Mouse (Mus musculus) adrenal gland, adult 8-10 months (tissue): ENCODE data around the gene Ankmy2. TPM values are rescaled to one million over a fixed set of nuclear protein-coding genes. Genes with fewer than 3 reads are reported as not detected.

Experiments
- total RNA-seq, 4 experiments: library from RNA; stranded (reverse); gene quantifications; 2 replicates each; pipeline ENCODE4 v1.2.4; 2022

Ankmy2 gene
- total RNA-seq, 4 experiments from 2014 or later, result 35.8 to 41.7 (median 38.3) TPM

Other genes with a start within 250 kb of the Ankmy2 start
- gene Agr3, start 231.5 kb upstream of the Ankmy2 start, total RNA-seq, result not detected
- gene Agr2, start 164.2 kb upstream of the Ankmy2 start, total RNA-seq, result not detected
- 10 to 100 TPM in 3 of 4 experiments, 1 to 10 TPM in 1; 8.9 to 18.6 (median 13.8) TPM for gene Tspan13, start 114.6 kb upstream of the Ankmy2 start, total RNA-seq
- gene Bzw2, start 966 bp downstream of the Ankmy2 start, total RNA-seq, result 10 to 100 TPM; 16.5 to 19.8 (median 18.2) TPM
- not detected for gene Lrrc72, start 96.3 kb downstream of the Ankmy2 start, total RNA-seq
- gene Sostdc1, start 157.0 kb downstream of the Ankmy2 start, total RNA-seq, result under 1 TPM in 3 of 4 experiments, not detected in 1; 0.46 to 0.81 (median 0.49) TPM
- 10 to 100 TPM in 1 of 4 experiments, 1 to 10 TPM in 3; 6.4 to 11.1 (median 8.8) TPM for gene Ispd, start 224.3 kb downstream of the Ankmy2 start, total RNA-seq
- 1 to 10 TPM; 1.2 to 2.7 (median 2.0) TPM for gene D630036H23Rik, start 225.1 kb downstream of the Ankmy2 start, total RNA-seq